Mouse (Mus musculus) lung, postnatal 0 days (tissue): ENCODE data around the gene Cltc. TPM values are rescaled to one million over a fixed set of nuclear protein-coding genes. Genes with fewer than 3 reads are reported as not detected.

ENCODE experiments used
- ATAC-seq: fragments of 200-750 bp; cut with Nextera tagmentation; 2 replicates; pipeline ENCODE4 v1.8.0; 2017; ENCODE audit warnings: moderate library complexity
- DNase-seq: peaks from one replicate; pipeline ENCODE4 v3.0.0-alpha.2; 2016; ENCODE audit warnings: low spot score
- H3K27ac ChIP-seq: fragments of 300-500 bp; sonication (generic); 2 replicates; pipeline ENCODE4 v1.5.1; 2014; ENCODE audit warnings: antibody characterized with exemption, mild to moderate bottlenecking, low read length, mixed read lengths
- H3K27me3 ChIP-seq: fragments of 300-500 bp; sonication (generic); replicated peaks from 2 replicates; pipeline ENCODE4 v1.6.1; 2014; ENCODE audit warnings: low read length, mixed read lengths; ENCODE audit not compliant: insufficient read depth
- H3K36me3 ChIP-seq: fragments of 300-500 bp; sonication (generic); 2 replicates; pipeline ENCODE4 v1.6.1; 2014; ENCODE audit warnings: low read length, mixed read lengths; ENCODE audit not compliant: insufficient read depth
- H3K4me1 ChIP-seq: fragments of 300-500 bp; sonication (generic); 2 replicates; pipeline ENCODE4 v1.6.1; 2014; ENCODE audit warnings: antibody characterized with exemption, low read depth, low read length, mixed read lengths; ENCODE audit not compliant: insufficient read depth
- H3K4me2 ChIP-seq: fragments of 300-500 bp; sonication (generic); replicated peaks from 2 replicates; pipeline ENCODE4 v1.6.1; 2014; ENCODE audit warnings: low read depth, mild to moderate bottlenecking, low read length, moderate library complexity, mixed read lengths
- H3K4me3 ChIP-seq: fragments of 300-500 bp; sonication (generic); 2 replicates; pipeline ENCODE4 v1.5.1; 2014; ENCODE audit warnings: low read depth, low read length
- H3K9ac ChIP-seq: fragments of 300-500 bp; sonication (generic); replicated peaks from 2 replicates; pipeline ENCODE4 v1.6.1; 2014; ENCODE audit warnings: low read depth, mild to moderate bottlenecking
- H3K9me3 ChIP-seq: fragments of 300-500 bp; sonication (generic); 2 replicates; pipeline ENCODE4 v1.6.1; 2016; ENCODE audit warnings: low read length, mixed read lengths
- CTCF ChIP-seq: IDR thresholded peaks from 2 replicates; pipeline ENCODE4 v1.5.1; 2016; ENCODE audit warnings: antibody characterized with exemption, mild to moderate bottlenecking
- EP300 ChIP-seq: IDR thresholded peaks from 2 replicates; pipeline ENCODE4 v1.6.1; 2016; ENCODE audit warnings: antibody characterized with exemption, mild to moderate bottlenecking, control low read depth
- WGBS: fragments of 180-500 bp; shearing (Covaris S2); extraction: QIAGEN DNeasy Blood & Tissue Kit; methylation state at CpG from one replicate; pipeline ENCODE4 v1.1.7; 2014; 5-methylcytosine and 5-hydroxymethylcytosine counted together
- polyA plus RNA-seq: library from polyadenylated mRNA; unstranded; fragments of >200 nt; fragmentation: Nextera tagmentation; extraction: Ambion mirVana; gene quantifications from 2 replicates; pipeline ENCODE4 v1.2.1, GENCODE M21; 2015

Cltc gene
- polyA plus RNA-seq, 1 experiment from 2014 or later: 63.7 TPM

DNA sequence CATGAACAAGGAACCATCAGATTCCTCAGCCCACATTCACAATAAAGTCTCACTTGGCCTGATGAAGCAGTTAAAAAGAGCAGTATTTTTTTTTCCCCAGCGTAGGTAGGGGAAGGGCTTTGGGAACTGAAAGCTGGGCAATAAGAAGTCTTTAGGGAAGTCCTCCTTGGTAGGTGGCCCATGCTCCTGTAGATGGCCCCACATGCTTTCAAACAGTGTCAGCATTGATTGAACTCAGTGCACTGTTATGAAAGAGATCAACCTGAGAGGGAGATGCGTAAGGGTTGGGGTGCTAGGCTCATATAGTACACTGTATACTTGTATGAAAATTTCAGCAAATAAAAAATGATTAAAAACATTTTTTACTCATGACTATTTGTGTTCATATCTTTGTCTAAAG lies 65.4 kb downstream of the Cltc start:
- Histone ChIP-seq H3K4me1 (no peaks in the 10 kb centered on the region), H3K4me3 (no peak overlapping the region), H3K36me3 (peaks cover 31% of the 10 kb centered on the region), H3K27me3 (no peaks in the 10 kb centered on the region), H3K4me2 (no peak overlapping the region), H3K9me3 (no peaks in the 10 kb centered on the region), H3K9ac (no peak overlapping the region), H3K27ac (no peak overlapping the region)
- no peak for ATAC-seq
- WGBS: 85% methylated on average over 2 of the region's 2 CpGs
- DNase-seq: no peak
- TF ChIP-seq CTCF (no peak), EP300 (no peak)

DNA sequence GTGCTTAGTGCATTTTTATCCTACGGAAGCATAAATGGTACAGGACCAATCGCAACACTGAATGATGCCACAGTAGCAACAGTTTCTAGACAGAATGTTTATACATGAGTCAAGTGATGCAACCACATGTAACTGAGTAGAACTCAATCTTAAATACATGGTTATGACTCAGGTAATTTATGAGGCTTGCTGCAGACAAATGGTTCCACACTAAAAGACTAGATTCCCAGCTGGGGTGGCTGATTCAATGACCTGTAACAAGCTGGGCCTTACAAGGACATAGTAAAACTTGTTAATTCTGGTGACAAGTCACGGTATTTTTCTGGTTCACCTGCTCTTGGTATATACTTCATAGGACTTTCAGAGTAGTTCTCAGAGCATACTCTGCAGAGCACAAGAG lies 65.9 kb downstream of the Cltc start:
- Histone ChIP-seq H3K4me3 (no peak overlapping the region), H3K27me3 (no peaks in the 10 kb centered on the region), H3K9ac (no peak overlapping the region), H3K4me2 (no peak overlapping the region), H3K4me1 (no peaks in the 10 kb centered on the region), H3K9me3 (no peaks in the 10 kb centered on the region), H3K36me3 (peaks cover 26% of the 10 kb centered on the region), H3K27ac (no peak overlapping the region)
- ATAC-seq (no peak), DNase-seq (no peak)
- WGBS: 89% methylated on average over 3 of the region's 3 CpGs
- no peak for TF ChIP-seq CTCF
- TF ChIP-seq EP300: no peak

DNA sequence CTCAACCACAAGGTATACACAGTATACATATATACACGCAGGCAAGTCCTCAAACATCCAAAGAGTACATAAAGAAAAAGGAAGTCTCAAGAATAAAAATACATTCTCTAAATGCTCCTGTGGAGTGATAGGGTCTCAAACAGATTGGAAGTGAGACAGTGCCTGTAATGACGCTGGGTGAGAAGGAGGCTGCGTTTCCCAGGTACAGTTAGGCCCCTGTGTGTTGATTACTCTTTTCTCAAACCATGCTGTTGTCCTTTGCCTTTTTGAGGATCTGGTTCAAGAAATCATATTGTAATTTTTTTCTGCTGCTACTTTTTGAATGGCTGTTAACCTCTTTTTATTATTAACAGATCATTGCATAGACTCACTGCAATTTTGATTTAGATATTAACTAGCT lies 67.0 kb downstream of the Cltc start:
- H3K4me3 ChIP-seq: no peak overlapping the region
- ATAC-seq: no peak
- 82% methylated on average over 3 of the region's 3 CpGs for WGBS
- no peak overlapping the region for H3K4me2 ChIP-seq
- no peak overlapping the region for H3K27ac ChIP-seq
- H3K9ac ChIP-seq: no peak overlapping the region
- H3K36me3 ChIP-seq: peaks cover 24% of the 10 kb centered on the region
- no peak for DNase-seq
- TF ChIP-seq CTCF (no peak), EP300 (no peak)
- H3K9me3 ChIP-seq: no peaks in the 10 kb centered on the region
- H3K4me1 ChIP-seq: no peaks in the 10 kb centered on the region
- H3K27me3 ChIP-seq: no peaks in the 10 kb centered on the region

DNA sequence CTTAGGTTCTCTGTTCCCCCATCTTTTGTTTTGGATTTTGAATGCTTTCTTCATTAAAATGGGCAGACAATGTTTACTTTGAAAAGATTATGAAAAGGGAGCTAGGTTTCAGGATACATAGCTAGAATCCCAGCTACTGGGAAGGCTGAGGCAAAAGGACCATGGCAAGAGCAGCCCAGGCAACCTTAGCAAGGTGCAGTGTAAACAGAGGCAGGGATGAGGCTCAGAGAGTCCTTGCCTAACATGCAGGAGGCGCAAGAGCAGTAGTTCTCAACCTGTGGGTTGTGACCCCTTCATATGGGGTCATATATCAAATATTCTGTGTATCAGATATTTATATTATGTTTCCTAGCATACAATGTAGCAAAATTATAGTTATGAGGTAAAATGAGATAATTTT lies 72.0 kb downstream of the Cltc start:
- no peak overlapping the region for H3K9ac ChIP-seq
- no peaks in the 10 kb centered on the region for H3K27me3 ChIP-seq
- peaks cover 9% of the 10 kb centered on the region for H3K36me3 ChIP-seq
- ATAC-seq: no peak
- no peak overlapping the region for H3K4me3 ChIP-seq
- no peak for DNase-seq
- no peak overlapping the region for H3K27ac ChIP-seq
- H3K4me1 ChIP-seq: peaks cover 10% of the 10 kb centered on the region
- 75% methylated on average over 1 of the region's 1 CpGs for WGBS
- H3K4me2 ChIP-seq: no peak overlapping the region
- H3K9me3 ChIP-seq: no peaks in the 10 kb centered on the region
- no peak for TF ChIP-seq EP300
- no peak for TF ChIP-seq CTCF

DNA sequence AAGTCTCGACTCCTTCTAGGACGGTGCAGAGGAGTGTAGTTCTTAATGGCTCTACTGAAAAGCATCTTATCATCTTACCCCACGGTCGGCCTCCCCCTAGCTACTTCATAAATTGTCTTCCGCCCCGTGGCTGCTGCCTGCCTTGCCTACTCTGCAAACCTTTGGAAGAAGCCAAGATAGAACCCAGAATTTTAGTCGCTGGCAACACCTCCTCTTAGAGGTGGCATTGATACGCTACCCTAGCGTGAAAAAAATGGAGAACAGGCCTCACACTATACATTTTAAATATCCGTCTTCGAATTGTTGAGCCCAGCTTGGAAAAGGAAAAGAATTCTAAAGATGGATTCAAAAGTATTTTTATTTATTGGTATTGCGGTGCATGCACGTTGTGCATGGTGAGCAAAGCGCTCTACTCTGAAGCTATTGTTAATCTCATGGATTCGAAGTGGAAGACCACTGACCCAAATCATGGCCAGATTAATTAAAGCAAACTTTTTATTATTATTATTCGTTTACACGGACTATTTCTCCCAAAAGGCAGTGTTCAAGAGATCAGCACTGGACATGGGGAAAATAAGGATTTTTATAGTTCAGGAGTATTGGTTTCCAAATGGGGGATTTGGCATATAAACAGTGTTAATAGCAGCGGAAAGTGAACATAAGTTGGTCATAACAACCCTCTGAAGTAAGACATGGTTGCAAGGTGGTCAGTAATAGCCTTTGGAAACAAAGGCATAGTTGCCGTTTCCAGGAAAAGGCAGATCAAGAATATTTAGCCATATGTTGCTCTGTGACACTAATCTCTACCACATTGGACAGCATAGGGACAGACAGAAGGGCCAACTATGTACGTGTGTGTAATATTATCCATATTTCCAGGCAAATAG lies 73.0 kb downstream of the Cltc start:
- H3K27me3 ChIP-seq: no peaks in the 10 kb centered on the region
- H3K36me3 ChIP-seq: peaks cover under 1% of the 10 kb centered on the region; the same call in 1 of the 2 replicates
- H3K27ac ChIP-seq: peak overlapping the region; percentile 95
- TF ChIP-seq EP300: no peak
- TF ChIP-seq CTCF: no peak
- WGBS: 4% methylated on average over 20 of the region's 20 CpGs
- H3K9ac ChIP-seq: peak overlapping the region; percentile 89
- ATAC-seq (no peak), DNase-seq (no peak)
- peaks cover 10% of the 10 kb centered on the region for H3K4me1 ChIP-seq
- H3K4me2 ChIP-seq: peak overlapping the region; percentile 93
- peak overlapping the region; percentile 79 for H3K4me3 ChIP-seq
- no peaks in the 10 kb centered on the region for H3K9me3 ChIP-seq

DNA sequence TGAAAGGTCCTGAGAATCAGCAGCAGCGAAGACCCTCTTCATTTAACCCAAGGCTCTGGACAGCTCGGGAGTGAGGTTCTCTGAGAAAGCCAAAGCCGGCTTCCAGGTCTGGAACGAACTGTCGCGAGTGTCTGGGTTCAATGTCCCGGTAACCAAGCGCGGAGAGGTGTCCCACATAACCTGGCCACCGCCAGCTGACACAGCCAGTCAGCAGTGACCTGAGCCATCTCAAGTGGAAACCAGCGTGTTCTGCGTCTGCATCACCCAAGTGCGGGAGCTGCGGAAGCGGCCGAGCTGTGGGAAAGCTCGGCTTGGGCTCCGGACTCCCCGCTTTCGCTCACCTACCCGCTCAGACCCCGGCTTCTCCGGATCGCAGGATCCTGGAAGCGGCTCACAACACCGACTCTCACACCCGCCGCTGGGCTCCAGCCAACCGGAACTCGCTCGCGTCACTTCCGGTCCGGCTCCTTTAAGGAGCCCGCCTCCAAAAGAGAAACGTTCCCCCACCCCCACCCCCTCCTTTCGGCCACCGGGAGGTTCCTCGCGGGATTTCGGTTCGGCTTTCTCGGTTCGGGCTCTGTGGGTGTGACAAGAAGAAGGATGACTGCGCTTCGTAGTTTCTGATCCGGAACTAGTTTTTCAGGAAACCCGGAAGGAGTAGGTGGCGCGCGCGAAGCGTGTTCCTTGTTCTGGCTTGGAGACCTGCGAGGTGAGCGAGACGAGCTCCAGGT lies 73.8 kb downstream of the Cltc start, which contains the start of the genes Vmp1 and Ptrh2:
Gene Vmp1, minus strand, starts transcription at position 442 of the 731 bp plus-strand sequence.
Gene Ptrh2, plus strand, starts transcription at position 591 of the 731 bp plus-strand sequence.
- no peaks in the 10 kb centered on the region for H3K27me3 ChIP-seq
- peak; percentile 93 for ATAC-seq
- H3K4me2 ChIP-seq: peak within 1 kb of the TSS; percentile 93
- H3K9ac ChIP-seq: peak within 1 kb of the TSS; percentile 89
- peaks cover 10% of the 10 kb centered on the region for H3K4me1 ChIP-seq
- WGBS: 1% methylated on average over 56 of the region's 56 CpGs
- TF ChIP-seq EP300: peak; percentile 67
- no peak for TF ChIP-seq CTCF
- H3K9me3 ChIP-seq: no peaks in the 10 kb centered on the region
- peak within 1 kb of the TSS; percentile 79 for H3K4me3 ChIP-seq
- H3K27ac ChIP-seq: peak within 1 kb of the TSS; percentile 95
- peak; percentile 98 for DNase-seq
- H3K36me3 ChIP-seq: no peaks in the 10 kb centered on the region
